Mouse (Mus musculus) cortical plate, adult 2 months (tissue): ENCODE data around the gene Meis2.

Experiments
- CTCF ChIP-seq: fragments of 200-500 bp; IDR thresholded peaks from 2 replicates; pipeline ENCODE4 v1.5.1; 2011; ENCODE audit warnings: mild to moderate bottlenecking, control low read depth, low read length; ENCODE audit not compliant: insufficient read depth; ENCODE audit errors: extremely low read depth
- POLR2A ChIP-seq: fragments of 200-500 bp; IDR thresholded peaks from 2 replicates; pipeline ENCODE4 v1.6.1; 2011; ENCODE audit warnings: mild to moderate bottlenecking, low read length, control low read depth; ENCODE audit not compliant: insufficient read depth; ENCODE audit errors: extremely low read depth

DNA sequence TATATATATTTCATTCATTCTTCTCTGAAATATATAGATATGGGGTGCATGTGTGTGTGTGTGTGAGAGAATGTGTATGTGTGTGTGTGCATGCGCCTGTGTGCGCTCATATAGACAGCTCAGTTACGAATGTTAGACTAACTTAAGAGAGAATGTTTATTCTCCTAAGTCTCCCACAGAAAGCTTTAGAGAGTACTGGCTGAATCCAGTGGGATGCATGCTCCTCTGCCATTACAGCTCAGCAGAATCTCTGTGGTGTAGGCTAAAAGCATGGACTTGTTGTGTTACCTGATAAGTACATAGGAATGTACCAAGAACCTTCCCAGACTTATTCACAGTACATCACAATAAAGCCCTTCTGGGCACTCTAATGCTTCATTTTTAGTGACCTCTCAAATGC is 55.6 kb downstream of the Meis2 start:
- TF ChIP-seq CTCF (no peak), POLR2A (no peak)
